Mouse (Mus musculus) cortical plate, adult 2 months (tissue): ENCODE results near the gene Dnajb13. TPM values are rescaled to one million over a fixed set of nuclear protein-coding genes. Genes with fewer than 3 reads are reported as not detected.

Experiments
- H3K27ac ChIP-seq: fragments of 200-500 bp; 2 replicates; pipeline ENCODE4 v1.5.1; 2012; ENCODE audit warnings: low read length, control low read depth, inconsistent platforms; ENCODE audit not compliant: insufficient read depth
- H3K4me1 ChIP-seq: fragments of 200-500 bp; 2 replicates; pipeline ENCODE4 v1.6.1; 2011; ENCODE audit warnings: low read length; ENCODE audit not compliant: control insufficient read depth, insufficient read depth
- H3K4me3 ChIP-seq: fragments of 200-500 bp; 2 replicates; pipeline ENCODE4 v1.5.1; 2011; ENCODE audit warnings: mild to moderate bottlenecking, low read length, control low read depth; ENCODE audit not compliant: insufficient read depth
- CTCF ChIP-seq: fragments of 200-500 bp; IDR thresholded peaks from 2 replicates; pipeline ENCODE4 v1.5.1; 2011; ENCODE audit warnings: mild to moderate bottlenecking, control low read depth, low read length; ENCODE audit not compliant: insufficient read depth; ENCODE audit errors: extremely low read depth
- POLR2A ChIP-seq: fragments of 200-500 bp; IDR thresholded peaks from 2 replicates; pipeline ENCODE4 v1.6.1; 2011; ENCODE audit warnings: mild to moderate bottlenecking, low read length, control low read depth; ENCODE audit not compliant: insufficient read depth; ENCODE audit errors: extremely low read depth
- polyA plus RNA-seq: library from polyadenylated mRNA; depleted of rRNA; stranded (reverse); fragments of >200 nt; gene quantifications from 2 replicates; pipeline ENCODE4 v1.2.3, GENCODE M21; 2012

The Dnajb13 gene
- polyA plus RNA-seq, 1 experiment = 1.1 TPM

- Histone ChIP-seq H3K4me1 (no peaks in the 10 kb centered on the region), H3K4me3 (no peak overlapping the region), H3K27ac (no peak overlapping the region)
- no peak for TF ChIP-seq POLR2A
- TF ChIP-seq CTCF = no peak
These were observed 35.5 kb downstream of the Dnajb13 start for GRCm38 (mm10) chr7:100479100-100479822.

GRCm38 (mm10) chr7:100474680-100475079, 40.1 kb downstream of the Dnajb13 start:
- TF ChIP-seq POLR2A = no peak
- Histone ChIP-seq H3K27ac (no peak overlapping the region), H3K4me3 (no peak overlapping the region), H3K4me1 (peaks cover 2% of the 10 kb centered on the region; the same call in 1 of the 2 replicates)

- peaks cover 2% of the 10 kb centered on the region; the same call in 1 of the 2 replicates for H3K4me1 ChIP-seq
- TF ChIP-seq CTCF (no peak), POLR2A (no peak)
- H3K27ac ChIP-seq = no peak overlapping the region
- H3K4me3 ChIP-seq = no peak overlapping the region
These were observed 40.8 kb downstream of the Dnajb13 start for GRCm38 (mm10) chr7:100473846-100474454.

DNA sequence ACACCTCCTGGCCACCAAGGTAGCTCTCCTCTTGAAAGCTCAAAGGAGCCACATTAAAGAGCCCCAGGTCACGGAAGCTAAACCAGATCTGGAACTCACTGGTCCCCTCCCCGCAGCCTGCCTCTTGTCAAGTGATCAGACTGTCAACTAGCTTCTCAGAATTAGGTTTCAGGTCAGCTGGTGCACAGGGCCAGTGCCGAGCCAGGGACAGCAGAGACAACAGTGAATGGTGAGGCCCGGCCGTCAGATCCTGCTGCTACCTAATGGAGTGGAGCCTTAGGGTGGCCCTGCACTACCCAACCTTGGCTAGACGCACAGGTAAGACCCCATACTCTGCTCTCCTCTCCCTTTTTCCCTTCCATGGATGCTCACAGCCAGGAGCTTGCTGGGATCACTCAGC, 42.0 kb downstream of the Dnajb13 start, which contains the start of gene Ucp3:
Gene Ucp3 (plus strand): TSS at position 214 of the 400 bp plus-strand sequence.
- Histone ChIP-seq H3K27ac (no peak within 1 kb of the TSS), H3K4me3 (no peak within 1 kb of the TSS), H3K4me1 (peaks cover 2% of the 10 kb centered on the region; the same call in 1 of the 2 replicates)
- TF ChIP-seq POLR2A (no peak), CTCF (no peak)

- TF ChIP-seq CTCF = no peak
- no peak for TF ChIP-seq POLR2A
- H3K4me1 ChIP-seq = peaks cover 2% of the 10 kb centered on the region; the same call in 1 of the 2 replicates
- H3K4me3 ChIP-seq = no peak overlapping the region
- no peak overlapping the region for H3K27ac ChIP-seq
These were observed 43.4 kb downstream of the Dnajb13 start for GRCm38 (mm10) chr7:100471407-100471797.

- Histone ChIP-seq H3K27ac (no peak overlapping the region), H3K4me1 (peaks cover 3% of the 10 kb centered on the region; the same call in 1 of the 2 replicates), H3K4me3 (no peak overlapping the region)
- TF ChIP-seq CTCF = no peak
These were observed 43.9 kb downstream of the Dnajb13 start for GRCm38 (mm10) chr7:100470796-100471406.

DNA sequence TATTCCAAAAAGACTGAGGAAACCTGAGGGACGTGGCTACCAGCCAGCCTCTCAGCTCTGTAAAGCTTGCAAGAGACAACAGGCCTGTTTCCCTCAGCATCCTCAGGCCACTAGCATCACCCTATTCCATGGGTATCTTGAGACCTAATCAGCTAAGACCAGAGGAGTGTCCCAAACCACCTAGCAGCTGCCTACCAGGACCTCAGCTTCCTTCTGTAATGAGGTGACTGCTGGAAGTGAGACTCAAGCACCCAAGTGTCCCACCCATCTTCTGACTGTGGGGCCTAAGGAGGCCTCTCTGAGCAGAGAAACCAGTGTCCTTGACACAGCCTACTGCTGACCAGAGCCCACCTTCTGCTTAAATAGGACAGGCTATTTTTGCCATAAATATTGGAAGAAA, 45.3 kb downstream of the Dnajb13 start:
- TF ChIP-seq CTCF (no peak), POLR2A (no peak)
- Histone ChIP-seq H3K4me3 (no peak overlapping the region), H3K27ac (no peak overlapping the region), H3K4me1 (peaks cover 6% of the 10 kb centered on the region)

- Histone ChIP-seq H3K27ac (no peak overlapping the region), H3K4me1 (peaks cover 6% of the 10 kb centered on the region), H3K4me3 (no peak overlapping the region)
- TF ChIP-seq CTCF (no peak), POLR2A (no peak)
These were observed 46.0 kb downstream of the Dnajb13 start for GRCm38 (mm10) chr7:100468761-100469160.

GRCm38 (mm10) chr7:100466781-100467510, 47.8 kb downstream of the Dnajb13 start:
- TF ChIP-seq CTCF (no peak), POLR2A (no peak)
- H3K27ac ChIP-seq = no peak overlapping the region
- no peak overlapping the region for H3K4me3 ChIP-seq
- H3K4me1 ChIP-seq = peaks cover 6% of the 10 kb centered on the region
